Mouse (Mus musculus) midbrain, postnatal 0 days (tissue): ENCODE measurements around the gene Chit1. TPM values are rescaled to one million over a fixed set of nuclear protein-coding genes. Genes with fewer than 3 reads are reported as not detected.

Source experiments
- ATAC-seq: fragments of 200-750 bp; cut with Nextera tagmentation; 2 replicates; pipeline ENCODE4 v1.8.0; 2017; ENCODE audit warnings: moderate number of reproducible peaks, mild to moderate bottlenecking, moderate TSS enrichment, moderate library complexity; ENCODE audit not compliant: low FRiP score
- DNase-seq: peaks from one replicate; pipeline ENCODE4 v3.0.0-alpha.2; 2015; ENCODE audit warnings: low spot score
- H3K27ac ChIP-seq: fragments of 300-500 bp; sonication (generic); 2 replicates; pipeline ENCODE4 v1.5.1; 2014; ENCODE audit warnings: low read depth, mild to moderate bottlenecking, low read length, mixed read lengths
- H3K27me3 ChIP-seq: fragments of 300-500 bp; sonication (generic); 2 replicates; pipeline ENCODE4 v1.6.1; 2014; ENCODE audit warnings: low read length, control low read depth, mixed read lengths; ENCODE audit not compliant: insufficient read depth
- H3K36me3 ChIP-seq: fragments of 300-500 bp; sonication (generic); 2 replicates; pipeline ENCODE4 v1.6.1; 2014; ENCODE audit warnings: low read length, control low read depth, mixed read lengths; ENCODE audit not compliant: insufficient read depth
- H3K4me1 ChIP-seq: fragments of 300-500 bp; sonication (generic); 2 replicates; pipeline ENCODE4 v1.6.1; 2014; ENCODE audit warnings: mild to moderate bottlenecking, control low read depth, antibody characterized with exemption, low read length, mixed read lengths; ENCODE audit not compliant: insufficient read depth
- H3K4me2 ChIP-seq: fragments of 300-500 bp; sonication (generic); 2 replicates; pipeline ENCODE4 v1.6.1; 2014; ENCODE audit warnings: low read depth, mild to moderate bottlenecking, low read length, mixed read lengths; ENCODE audit not compliant: poor library complexity, severe bottlenecking
- H3K4me3 ChIP-seq: fragments of 300-500 bp; sonication (generic); 2 replicates; pipeline ENCODE4 v1.5.1; 2014; ENCODE audit warnings: low read depth, mild to moderate bottlenecking, low read length, moderate library complexity
- H3K9ac ChIP-seq: fragments of 300-500 bp; sonication (generic); replicated peaks from 2 replicates; pipeline ENCODE4 v1.6.1; 2014; ENCODE audit warnings: mild to moderate bottlenecking, low read length, moderate library complexity, mixed read lengths; ENCODE audit not compliant: poor library complexity, severe bottlenecking
- H3K9me3 ChIP-seq: fragments of 300-500 bp; sonication (generic); 2 replicates; pipeline ENCODE4 v1.6.1; 2016; ENCODE audit warnings: low read length, control low read depth
- CTCF ChIP-seq: IDR thresholded peaks from 2 replicates; pipeline ENCODE4 v1.5.1; 2016; ENCODE audit warnings: antibody characterized with exemption, mild to moderate bottlenecking
- WGBS: fragments of 180-500 bp; shearing (Covaris S2); extraction: QIAGEN DNeasy Blood & Tissue Kit; methylation state at CpG from one replicate; pipeline ENCODE4 v1.1.7; 2014; 5-methylcytosine and 5-hydroxymethylcytosine counted together
- polyA plus RNA-seq: library from polyadenylated mRNA; unstranded; fragments of >200 nt; fragmentation: Nextera tagmentation; extraction: Ambion mirVana; gene quantifications from 2 replicates; pipeline ENCODE4 v1.2.1, GENCODE M21; 2015
- total RNA-seq: library from RNA; depleted of rRNA; stranded (reverse); fragments of >200 nt; gene quantifications from 2 replicates; pipeline ENCODE4 v1.2.3, GENCODE M21; 2014

Gene Chit1
- total and polyA plus RNA-seq, 2 experiments from 2014 or later: 0.21 to 0.99 TPM

DNA sequence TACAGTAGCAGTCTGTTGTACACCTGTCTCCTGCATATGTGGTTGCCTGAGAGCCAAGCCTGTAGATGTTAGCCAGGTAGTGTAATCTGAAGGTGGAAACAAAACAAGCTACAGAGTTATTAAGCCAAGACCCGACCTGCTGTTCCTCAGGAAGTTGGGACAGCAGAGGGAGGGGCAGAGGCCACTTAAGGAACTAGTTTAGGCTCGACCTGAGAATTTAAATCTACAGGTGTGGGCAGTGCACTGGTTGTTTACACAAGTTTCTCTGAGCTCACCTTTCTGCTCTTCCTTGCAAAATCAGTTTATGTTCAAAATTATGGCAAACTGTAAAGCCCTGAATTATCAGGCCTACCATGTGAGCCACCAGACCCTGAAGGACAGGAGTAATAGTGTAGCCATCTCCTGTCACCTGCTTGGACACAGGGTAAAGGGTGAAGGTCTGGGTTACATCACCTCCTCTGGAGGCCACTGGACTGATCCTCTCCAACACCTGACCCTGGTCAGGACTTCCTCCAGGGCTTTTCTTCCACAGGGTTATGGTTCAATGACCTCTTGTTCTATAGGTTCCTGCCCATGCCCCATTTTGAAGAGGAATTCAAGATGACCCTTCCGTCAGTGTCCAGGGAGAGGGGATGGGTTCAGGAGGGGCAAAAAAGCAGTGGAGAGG lies 5.1 kb upstream of the Chit1 start:
- ATAC-seq (no peak), DNase-seq (no peak)
- H3K9me3 ChIP-seq: no peaks in the 10 kb centered on the region
- 65% methylated on average over 3 of the region's 3 CpGs for WGBS
- H3K27me3 ChIP-seq: no peaks in the 10 kb centered on the region
- TF ChIP-seq CTCF: no peak
- no peaks in the 10 kb centered on the region for H3K36me3 ChIP-seq
- H3K27ac ChIP-seq: no peak overlapping the region
- no peak overlapping the region for H3K4me3 ChIP-seq
- no peaks in the 10 kb centered on the region for H3K4me1 ChIP-seq
- H3K9ac ChIP-seq: no peak overlapping the region
- no peak overlapping the region for H3K4me2 ChIP-seq

DNA sequence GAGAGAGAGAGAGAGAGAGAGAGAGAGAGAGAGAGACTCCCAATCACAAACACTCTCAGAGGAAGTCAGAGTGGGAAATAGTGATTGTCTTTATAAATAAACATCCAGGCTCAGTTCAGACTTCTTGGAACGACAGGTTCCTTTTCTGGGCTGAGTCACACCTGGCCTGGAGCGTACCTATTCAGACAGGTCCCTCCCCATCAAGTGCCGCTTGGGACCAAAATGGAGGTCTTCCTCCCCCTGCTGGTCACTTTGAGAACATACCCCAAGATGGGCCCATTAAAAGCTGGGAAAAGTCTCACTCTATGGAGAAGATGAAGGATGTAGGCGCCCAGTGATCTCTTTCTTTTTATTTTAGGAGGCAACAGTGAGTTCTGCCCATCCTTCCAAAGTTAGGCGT lies 4.3 kb upstream of the Chit1 start:
- H3K4me2 ChIP-seq: no peak overlapping the region
- ATAC-seq (no peak), DNase-seq (peak; percentile 62)
- H3K27me3 ChIP-seq: no peaks in the 10 kb centered on the region
- no peaks in the 10 kb centered on the region for H3K9me3 ChIP-seq
- WGBS: 3% methylated on average over 5 of the region's 5 CpGs
- H3K4me3 ChIP-seq: no peak overlapping the region
- H3K4me1 ChIP-seq: no peaks in the 10 kb centered on the region
- peak; percentile 83 for TF ChIP-seq CTCF
- H3K9ac ChIP-seq: no peak overlapping the region
- no peaks in the 10 kb centered on the region for H3K36me3 ChIP-seq
- no peak overlapping the region for H3K27ac ChIP-seq

DNA sequence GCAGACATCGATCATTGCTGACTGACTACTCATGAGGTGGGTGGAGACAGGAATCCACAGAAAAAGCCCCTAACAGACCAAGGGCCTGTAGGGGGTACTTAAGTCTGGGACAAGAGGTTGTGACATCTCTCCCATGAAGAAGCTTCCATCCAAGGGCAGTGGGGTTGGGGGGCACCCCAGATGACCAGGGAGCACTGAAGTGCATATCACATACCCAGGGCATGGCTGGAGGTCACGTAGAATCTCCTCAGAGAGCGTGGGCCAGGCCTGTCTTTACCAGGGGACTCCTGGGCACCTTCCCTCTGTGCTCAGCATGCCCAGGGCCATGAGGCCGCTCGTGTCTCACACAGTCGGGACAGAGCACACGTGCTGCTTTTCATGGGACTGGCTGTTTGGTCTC lies 3.3 kb upstream of the Chit1 start:
- no peak overlapping the region for H3K9ac ChIP-seq
- H3K4me2 ChIP-seq: no peak overlapping the region
- H3K4me1 ChIP-seq: no peaks in the 10 kb centered on the region
- no peaks in the 10 kb centered on the region for H3K36me3 ChIP-seq
- no peak overlapping the region for H3K27ac ChIP-seq
- ATAC-seq: no peak
- H3K4me3 ChIP-seq: no peak overlapping the region
- no peak for TF ChIP-seq CTCF
- DNase-seq: no peak
- H3K27me3 ChIP-seq: no peaks in the 10 kb centered on the region
- 89% methylated on average over 7 of the region's 7 CpGs for WGBS
- no peaks in the 10 kb centered on the region for H3K9me3 ChIP-seq

DNA sequence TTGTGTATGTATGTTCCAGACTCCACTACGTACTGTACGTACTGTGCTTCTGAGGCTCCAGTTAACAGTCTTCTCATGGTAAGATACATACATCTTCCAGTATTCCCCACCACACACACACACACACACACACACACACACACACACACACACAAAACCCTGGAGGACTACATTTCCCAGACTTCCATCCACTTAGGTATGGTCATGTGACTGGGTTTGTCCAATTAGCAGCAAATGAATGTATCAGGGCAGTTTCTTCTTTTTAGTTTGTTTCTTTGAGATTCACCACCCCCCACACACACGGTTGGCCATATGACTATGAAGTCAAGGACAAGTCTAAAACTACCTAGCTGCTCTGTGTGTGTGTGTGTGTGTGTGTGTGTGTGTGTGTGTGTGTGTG lies 1.0 kb upstream of the Chit1 start:
- TF ChIP-seq CTCF: no peak
- H3K9me3 ChIP-seq: no peaks in the 10 kb centered on the region
- ATAC-seq: no peak
- H3K4me1 ChIP-seq: no peaks in the 10 kb centered on the region
- H3K27ac ChIP-seq: no peak overlapping the region
- no peak overlapping the region for H3K9ac ChIP-seq
- no peaks in the 10 kb centered on the region for H3K27me3 ChIP-seq
- 87% methylated on average over 3 of the region's 3 CpGs for whole genome bisulfite sequencing
- no peak for DNase-seq
- no peak overlapping the region for H3K4me3 ChIP-seq
- no peaks in the 10 kb centered on the region for H3K36me3 ChIP-seq
- H3K4me2 ChIP-seq: no peak overlapping the region

DNA sequence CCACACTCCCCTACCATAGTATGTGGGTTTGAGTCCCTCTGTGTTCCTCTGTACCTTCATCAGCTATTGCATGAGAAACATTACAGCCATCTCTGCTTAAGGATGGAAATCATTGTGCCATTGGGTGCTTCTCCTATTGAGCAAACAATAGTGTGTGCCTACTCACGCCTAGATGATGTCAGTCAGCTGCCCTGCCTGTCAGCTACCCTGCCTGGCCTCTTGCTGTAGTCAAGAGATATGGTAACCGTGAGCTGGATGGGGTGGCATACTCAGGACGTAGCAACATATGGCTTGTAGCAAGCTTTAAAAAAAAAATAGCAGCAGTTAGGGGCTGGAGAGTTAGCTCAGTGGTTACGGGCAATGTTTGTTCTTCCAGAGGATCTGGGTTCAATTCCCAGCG lies 593 bp upstream of the Chit1 start:
- Histone ChIP-seq H3K27me3 (no peaks in the 10 kb centered on the region), H3K4me1 (no peaks in the 10 kb centered on the region), H3K4me2 (no peak overlapping the region), H3K27ac (no peak overlapping the region), H3K9me3 (no peaks in the 10 kb centered on the region), H3K9ac (no peak overlapping the region), H3K36me3 (no peaks in the 10 kb centered on the region), H3K4me3 (no peak overlapping the region)
- 86% methylated on average over 5 of the region's 5 CpGs for WGBS
- no peak for TF ChIP-seq CTCF
- ATAC-seq (no peak), DNase-seq (no peak)

DNA sequence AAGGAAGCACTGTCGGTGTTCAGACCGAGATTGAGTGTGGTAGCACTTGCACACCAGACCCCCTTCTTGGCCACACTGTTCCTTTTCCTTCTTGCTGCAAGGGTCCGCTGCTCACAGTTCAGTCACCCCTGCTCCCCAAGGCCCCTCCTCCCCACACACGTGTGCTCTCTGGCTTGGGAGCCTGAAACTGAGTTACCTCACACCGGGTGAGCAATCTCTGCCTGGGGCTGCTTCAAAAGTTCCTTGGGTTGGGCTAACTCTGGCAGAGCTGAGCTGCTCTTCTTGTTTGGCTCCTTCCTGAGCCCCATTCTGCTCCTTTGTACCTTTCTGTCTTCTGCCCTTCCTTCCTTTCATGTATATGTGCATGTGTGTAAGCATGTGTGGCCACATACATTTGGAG lies 2.5 kb downstream of the Chit1 start:
- no peak overlapping the region for H3K4me3 ChIP-seq
- ATAC-seq (no peak), DNase-seq (no peak)
- no peaks in the 10 kb centered on the region for H3K4me1 ChIP-seq
- H3K27ac ChIP-seq: no peak overlapping the region
- H3K9me3 ChIP-seq: no peaks in the 10 kb centered on the region
- TF ChIP-seq CTCF: no peak
- H3K27me3 ChIP-seq: no peaks in the 10 kb centered on the region
- 68% methylated on average over 5 of the region's 5 CpGs for WGBS
- H3K9ac ChIP-seq: no peak overlapping the region
- no peaks in the 10 kb centered on the region for H3K36me3 ChIP-seq
- no peak overlapping the region for H3K4me2 ChIP-seq
